Mouse (Mus musculus): Measurements from ENCODE around the gene P2ry12.

DNA sequence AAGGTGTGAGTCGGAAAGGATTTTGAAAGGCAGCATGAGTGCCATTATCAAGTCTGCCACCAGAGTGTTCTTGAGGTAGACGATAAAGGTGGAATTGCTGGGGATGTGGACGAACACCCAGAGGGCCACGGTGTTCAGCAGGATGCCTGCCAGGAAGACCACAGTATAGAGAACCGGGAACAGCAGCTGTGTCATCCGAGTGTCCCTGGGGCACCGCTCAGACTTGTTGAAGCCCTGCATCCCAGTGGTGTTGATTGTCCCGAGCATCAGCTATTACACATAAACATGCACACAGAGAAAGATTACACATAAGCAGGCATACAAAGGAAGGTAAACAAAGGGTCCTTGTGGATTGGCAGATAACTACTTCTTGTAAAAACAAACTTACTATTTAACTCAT lies 52.6 kb downstream of the P2ry12 start:
- no peak for TF ChIP-seq POLR2A (IDR thresholded peaks at IDR 0.05; ENCODE audit: control insufficient read depth, low read depth, low read length)
- TF ChIP-seq CTCF (IDR thresholded peaks at IDR 0.05; ENCODE audit: control insufficient read depth, insufficient read depth, insufficient replicate concordance, low read depth, low read length): no peak
